Mouse (Mus musculus): ENCODE data around the gene Limch1. TPM values are rescaled to one million over a fixed set of nuclear protein-coding genes. Genes with fewer than 3 reads are reported as not detected.

Limch1 gene
- polyA plus RNA-seq, 1 experiment from 2014 or later = 35.1 TPM

DNA sequence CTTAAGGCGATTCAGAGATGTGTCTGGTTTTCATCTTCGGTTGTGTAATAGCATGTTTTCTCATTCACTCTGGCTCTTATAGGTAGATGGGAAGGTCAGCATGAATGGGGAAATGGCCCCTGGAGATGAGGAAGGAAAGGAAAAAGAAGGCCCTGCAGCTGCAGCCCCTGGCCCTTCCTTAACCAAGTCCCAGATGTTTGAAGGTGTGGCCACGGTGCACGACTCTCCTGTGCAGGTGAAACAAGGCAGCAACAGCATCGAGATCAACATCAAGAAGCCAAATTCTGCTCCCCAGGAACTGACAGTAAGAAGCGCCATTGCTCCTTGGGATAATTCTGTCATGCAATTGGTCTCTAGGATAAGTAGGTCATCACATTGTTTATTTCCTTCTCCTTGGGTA is 256.7 kb downstream of the Limch1 start:
- no peak overlapping the region for H3K4me3 ChIP-seq (replicated peaks)
- peaks cover 5% of the 10 kb centered on the region for H3K4me1 ChIP-seq
- no peak for ATAC-seq (replicated peaks; ENCODE audit: low FRiP score)
- WGBS = 88% methylated on average over 6 of the region's 6 CpGs
- no peak overlapping the region for H3K9ac ChIP-seq
- H3K27me3 ChIP-seq = 0 out of 2 replicates have a peak, but pooled peaks cover 3% of the 10 kb centered on the region
- H3K9me3 ChIP-seq (replicated peaks) = no peaks in the 10 kb centered on the region
- peaks cover 7% of the 10 kb centered on the region; the same call in 1 of the 2 replicates for H3K36me3 ChIP-seq
- no peak overlapping the region for H3K4me2 ChIP-seq
- no peak overlapping the region for H3K27ac ChIP-seq

DNA sequence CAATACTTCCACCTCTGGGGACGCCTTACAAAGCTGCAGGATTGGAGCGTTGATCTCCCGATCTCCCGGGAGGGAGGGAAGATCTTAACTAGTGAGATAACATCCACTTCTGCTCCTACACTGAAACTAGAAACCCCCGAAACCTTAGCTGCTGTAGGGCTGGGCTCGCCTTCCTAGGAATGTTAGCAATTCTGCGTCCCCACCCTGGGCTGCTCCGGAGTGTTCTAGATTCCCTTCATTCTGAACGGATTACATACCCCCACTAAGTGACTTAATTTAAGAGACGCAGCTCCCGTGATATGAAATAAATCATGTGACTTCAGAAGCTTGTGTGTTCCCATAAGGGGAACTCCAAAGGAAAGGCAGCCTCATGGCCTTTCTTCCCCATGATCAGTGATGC is 259.0 kb downstream of the Limch1 start:
- H3K27ac ChIP-seq = no peak overlapping the region
- H3K4me1 ChIP-seq = no peaks in the 10 kb centered on the region
- H3K36me3 ChIP-seq = peaks cover 11% of the 10 kb centered on the region; the same call in 1 of the 2 replicates
- ATAC-seq (replicated peaks; ENCODE audit: low FRiP score) = no peak
- no peak overlapping the region for H3K4me2 ChIP-seq
- no peak overlapping the region for H3K4me3 ChIP-seq (replicated peaks)
- H3K9me3 ChIP-seq (replicated peaks) = no peaks in the 10 kb centered on the region
- no peaks in the 10 kb centered on the region for H3K27me3 ChIP-seq
- H3K9ac ChIP-seq = no peak overlapping the region
- 51% methylated on average over 11 of the region's 11 CpGs for WGBS

DNA sequence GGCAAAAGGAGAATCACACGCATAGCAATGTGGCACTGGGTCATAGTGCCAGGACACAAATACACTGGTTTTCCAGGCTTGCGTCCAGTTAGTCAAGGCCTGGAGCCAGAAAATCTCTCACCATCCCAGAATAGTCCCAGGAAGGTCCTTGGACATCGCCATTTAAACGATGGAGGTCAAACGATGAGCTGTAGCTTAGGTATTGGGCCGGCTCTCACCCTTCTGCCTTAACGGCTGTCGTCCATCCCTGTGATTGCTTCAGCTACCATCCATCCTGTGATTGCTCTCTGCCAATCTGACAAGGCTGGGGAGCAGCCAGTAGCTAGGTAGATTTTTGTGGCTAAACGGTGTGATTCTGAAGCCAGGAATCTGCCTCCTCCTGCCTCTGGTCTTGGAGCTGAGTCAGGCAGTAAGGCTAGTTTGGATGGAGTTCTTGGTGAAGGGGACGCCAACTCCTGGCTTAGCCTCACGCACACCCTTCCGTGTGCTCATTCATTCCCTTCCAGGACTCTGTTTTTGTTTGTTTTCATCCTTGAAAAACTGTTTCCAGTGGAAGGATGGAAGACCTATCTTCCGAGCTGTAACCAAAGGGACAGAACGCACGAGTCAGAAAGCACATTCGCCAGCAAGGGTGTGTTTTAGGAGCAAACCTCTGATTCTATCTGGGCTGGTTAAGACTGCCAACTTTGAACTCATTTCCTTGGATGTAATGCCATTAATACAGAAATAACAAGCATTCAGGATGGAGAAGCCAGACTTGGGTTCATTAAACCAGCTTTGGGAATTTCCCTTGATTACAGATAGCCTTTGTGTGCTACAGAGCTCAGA is 265.6 kb downstream of the Limch1 start:
- no peak overlapping the region for H3K27ac ChIP-seq
- peaks cover 4% of the 10 kb centered on the region; the same call in 1 of the 2 replicates for H3K4me1 ChIP-seq
- no peaks in the 10 kb centered on the region for H3K9me3 ChIP-seq (replicated peaks)
- H3K27me3 ChIP-seq = no peaks in the 10 kb centered on the region
- WGBS = 83% methylated on average over 16 of the region's 16 CpGs
- peaks cover 4% of the 10 kb centered on the region; the same call in 1 of the 2 replicates for H3K36me3 ChIP-seq
- H3K4me2 ChIP-seq = no peak overlapping the region
- H3K9ac ChIP-seq = no peak overlapping the region
- H3K4me3 ChIP-seq (replicated peaks) = no peak overlapping the region
- no peak for ATAC-seq (replicated peaks; ENCODE audit: low FRiP score)

DNA sequence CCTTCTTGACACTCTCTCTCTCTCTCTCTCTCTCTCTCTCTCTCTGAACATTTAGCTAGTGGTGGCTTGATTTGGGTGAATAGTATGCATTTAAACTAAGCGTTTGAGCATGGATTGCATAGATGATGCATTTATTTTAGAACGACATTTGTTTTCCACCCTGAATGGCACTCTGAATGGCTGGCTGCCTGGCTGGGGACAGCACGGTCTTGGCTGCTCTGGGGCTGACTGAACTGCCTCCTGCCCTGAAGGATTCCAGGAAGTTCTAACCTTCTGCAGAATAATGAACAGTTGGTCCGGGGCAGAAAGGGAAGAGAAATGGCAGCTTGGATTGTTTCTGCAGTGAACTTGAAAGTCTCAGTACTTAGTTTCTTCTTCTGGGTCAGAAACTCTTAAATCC is 266.4 kb downstream of the Limch1 start:
- H3K9me3 ChIP-seq (replicated peaks) = no peaks in the 10 kb centered on the region
- WGBS = 86% methylated on average over 4 of the region's 4 CpGs

DNA sequence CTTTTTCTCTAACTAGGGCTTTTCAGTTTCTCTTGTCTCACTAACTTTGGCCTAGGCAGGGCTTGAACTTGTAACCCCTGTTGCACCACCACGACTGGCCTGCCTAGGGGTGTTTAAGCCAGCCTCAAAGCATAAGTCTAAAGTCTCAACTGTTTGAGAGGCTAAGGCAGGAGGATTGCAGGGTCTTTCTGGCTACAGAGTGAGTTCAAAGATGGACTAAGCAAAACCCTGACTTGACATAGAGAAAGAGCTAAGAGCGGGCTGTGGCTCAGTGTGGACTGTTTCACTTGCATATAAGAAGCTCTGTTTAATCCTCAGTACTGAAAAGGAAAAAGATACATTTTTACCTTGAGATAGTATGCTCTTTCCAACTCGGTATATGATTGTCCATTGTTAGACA is 268.3 kb downstream of the Limch1 start:
- Histone ChIP-seq H3K27ac (no peak overlapping the region), H3K9ac (no peak overlapping the region), H3K9me3 (replicated peaks) (no peaks in the 10 kb centered on the region), H3K4me3 (replicated peaks) (no peak overlapping the region), H3K36me3 (no peaks in the 10 kb centered on the region; the same call in 1 of the 2 replicates), H3K27me3 (no peaks in the 10 kb centered on the region), H3K4me1 (peaks cover 6% of the 10 kb centered on the region; the same call in 1 of the 2 replicates), H3K4me2 (no peak overlapping the region)
- 86% methylated on average over 3 of the region's 3 CpGs for WGBS
- ATAC-seq (replicated peaks; ENCODE audit: low FRiP score) = no peak

More for the DNA sequence above, 266.4 kb downstream of the Limch1 start:
- Histone ChIP-seq H3K4me3 (replicated peaks) (no peak overlapping the region), H3K27ac (no peak overlapping the region), H3K4me2 (no peak overlapping the region), H3K36me3 (peaks cover 4% of the 10 kb centered on the region; the same call in 1 of the 2 replicates), H3K9ac (no peak overlapping the region), H3K4me1 (peaks cover 6% of the 10 kb centered on the region; the same call in 1 of the 2 replicates), H3K27me3 (no peaks in the 10 kb centered on the region)
- no peak for ATAC-seq (replicated peaks; ENCODE audit: low FRiP score)

DNA sequence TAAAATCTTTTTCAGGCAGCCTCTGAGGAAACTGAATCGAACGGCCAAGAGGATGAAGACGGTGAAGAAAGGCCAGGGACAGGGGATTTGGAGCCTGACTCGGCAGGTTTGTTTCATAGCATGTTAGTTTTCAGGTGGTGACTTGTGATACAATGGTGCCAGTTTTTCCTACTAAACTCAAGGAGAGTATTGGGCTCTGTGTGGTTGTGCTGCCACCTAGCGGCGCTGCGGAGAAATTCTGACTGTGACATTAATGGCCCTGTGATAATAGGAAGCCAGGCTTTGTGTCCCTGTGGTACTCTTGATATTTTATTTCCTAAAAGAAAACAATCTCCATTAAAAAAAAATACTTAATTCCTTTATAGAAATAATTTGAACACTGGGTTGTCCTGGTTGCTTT is 270.8 kb downstream of the Limch1 start:
- ATAC-seq (replicated peaks; ENCODE audit: low FRiP score) = no peak
- H3K27ac ChIP-seq = no peak overlapping the region
- no peaks in the 10 kb centered on the region for H3K9me3 ChIP-seq (replicated peaks)
- no peak overlapping the region for H3K9ac ChIP-seq
- peaks cover 6% of the 10 kb centered on the region; the same call in 1 of the 2 replicates for H3K4me1 ChIP-seq
- H3K27me3 ChIP-seq = no peaks in the 10 kb centered on the region
- H3K36me3 ChIP-seq = no peaks in the 10 kb centered on the region; the same call in 1 of the 2 replicates
- no peak overlapping the region for H3K4me3 ChIP-seq (replicated peaks)
- 0 out of 2 replicates have a peak overlapping the region, but pooled peaks have one; percentile 12 for H3K4me2 ChIP-seq
- WGBS = 14% methylated on average over 7 of the region's 7 CpGs

DNA sequence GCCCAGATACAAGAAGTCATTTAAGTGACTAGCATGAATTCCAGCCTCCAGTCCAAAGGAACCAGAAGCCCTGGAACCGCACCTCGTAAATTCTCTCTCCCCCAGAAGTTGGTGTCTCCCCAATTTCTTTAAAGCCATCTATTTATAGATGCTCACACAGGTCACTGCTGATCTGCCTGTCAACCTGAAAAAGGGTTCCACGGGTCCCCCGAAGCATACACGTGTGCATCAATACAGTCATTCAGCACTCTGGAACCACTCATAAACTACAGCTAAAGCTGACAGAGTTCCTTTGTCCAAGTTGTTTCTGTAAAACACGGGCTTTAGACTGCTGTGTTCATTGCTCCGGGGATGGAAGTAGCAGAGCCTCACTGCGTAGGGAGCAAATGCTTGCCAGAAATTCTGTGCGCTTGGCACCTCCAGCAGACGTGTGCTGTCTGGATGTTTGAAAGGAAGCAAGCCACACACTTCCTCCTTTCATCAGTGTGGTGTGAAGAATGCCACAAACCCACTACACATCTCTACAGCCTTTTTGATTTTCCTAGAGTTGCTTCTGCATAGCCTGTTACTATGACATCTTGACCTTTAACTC is 278.9 kb downstream of the Limch1 start:
- H3K4me1 ChIP-seq = no peaks in the 10 kb centered on the region
- 77% methylated on average over 10 of the region's 10 CpGs for WGBS
- no peaks in the 10 kb centered on the region for H3K9me3 ChIP-seq (replicated peaks)
- H3K27me3 ChIP-seq = no peaks in the 10 kb centered on the region
- peaks cover 4% of the 10 kb centered on the region; the same call in 1 of the 2 replicates for H3K36me3 ChIP-seq
- ATAC-seq (replicated peaks; ENCODE audit: low FRiP score) = no peak
- no peak overlapping the region for H3K4me2 ChIP-seq
- no peak overlapping the region for H3K9ac ChIP-seq
- H3K27ac ChIP-seq = no peak overlapping the region
- no peak overlapping the region for H3K4me3 ChIP-seq (replicated peaks)

DNA sequence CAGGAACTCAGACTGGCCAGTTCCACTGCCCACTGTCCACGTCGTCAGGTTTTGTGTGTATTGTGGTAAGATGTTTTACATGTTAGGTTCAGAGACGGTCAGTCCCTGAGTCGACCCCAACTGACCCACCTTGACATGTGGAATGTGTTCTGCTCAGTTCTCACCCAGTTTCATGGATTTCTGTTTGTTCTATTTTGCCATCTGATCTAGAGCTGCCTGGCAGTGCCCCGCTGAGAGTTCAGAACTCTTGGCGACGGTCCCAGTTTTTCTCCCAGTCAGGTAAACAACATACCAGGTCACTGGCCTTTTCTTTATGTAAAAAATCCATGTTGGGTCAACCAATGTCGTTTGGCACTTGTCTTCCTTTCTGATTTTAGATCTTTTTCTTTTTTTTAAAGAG is 279.5 kb downstream of the Limch1 start:
- Histone ChIP-seq H3K9ac (no peak overlapping the region), H3K27me3 (no peaks in the 10 kb centered on the region), H3K4me2 (no peak overlapping the region), H3K27ac (no peak overlapping the region), H3K4me3 (replicated peaks) (no peak overlapping the region), H3K4me1 (no peaks in the 10 kb centered on the region), H3K9me3 (replicated peaks) (no peaks in the 10 kb centered on the region), H3K36me3 (peaks cover 6% of the 10 kb centered on the region; the same call in 1 of the 2 replicates)
- WGBS = 82% methylated on average over 8 of the region's 8 CpGs
- ATAC-seq (replicated peaks; ENCODE audit: low FRiP score) = no peak

DNA sequence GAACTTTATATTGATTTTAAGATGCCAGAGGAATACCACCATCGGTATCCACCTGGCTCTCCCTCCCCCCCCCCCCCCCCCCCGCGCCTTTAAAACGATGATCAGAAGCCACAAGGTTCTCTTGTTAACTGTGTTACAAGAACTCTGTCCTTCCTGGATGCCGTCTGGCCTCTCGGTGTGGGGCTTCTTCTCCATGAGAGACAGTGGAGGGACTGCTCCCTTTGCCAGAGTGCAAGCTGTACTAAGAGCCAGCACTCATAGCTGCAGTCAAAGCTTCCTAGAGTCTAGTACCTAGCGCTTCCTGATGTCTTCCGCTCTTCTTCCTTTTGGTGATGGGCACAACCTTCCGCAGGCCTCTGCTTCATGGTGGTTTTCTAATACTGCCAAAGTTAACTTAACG is 280.0 kb downstream of the Limch1 start:
- H3K9me3 ChIP-seq (replicated peaks) = no peaks in the 10 kb centered on the region
- H3K27ac ChIP-seq = no peak overlapping the region
- 84% methylated on average over 8 of the region's 10 CpGs for WGBS
- no peaks in the 10 kb centered on the region for H3K4me1 ChIP-seq
- no peaks in the 10 kb centered on the region for H3K27me3 ChIP-seq
- peaks cover 11% of the 10 kb centered on the region; the same call in 1 of the 2 replicates for H3K36me3 ChIP-seq
- no peak overlapping the region for H3K4me3 ChIP-seq (replicated peaks)
- no peak overlapping the region for H3K4me2 ChIP-seq
- no peak for ATAC-seq (replicated peaks; ENCODE audit: low FRiP score)
- H3K9ac ChIP-seq = no peak overlapping the region

DNA sequence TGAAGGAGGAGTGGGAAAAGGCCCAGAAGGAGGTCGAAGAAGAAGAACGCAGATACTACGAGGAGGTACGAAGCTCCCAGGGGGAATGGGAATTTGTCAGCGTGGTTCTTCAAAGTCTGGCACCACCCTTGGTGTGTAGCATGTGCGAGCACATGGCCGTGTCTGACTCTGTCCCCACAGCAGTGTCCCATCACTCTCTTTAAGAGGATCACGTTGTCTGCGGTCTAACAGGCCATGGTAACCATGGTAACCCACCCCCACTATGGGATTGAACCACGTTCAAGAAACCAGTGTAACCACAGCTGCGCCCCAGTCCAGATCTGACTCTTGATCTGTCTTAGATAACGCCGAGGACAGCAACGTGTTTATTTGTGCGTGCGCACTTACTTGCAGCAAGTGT is 283.2 kb downstream of the Limch1 start:
- H3K27me3 ChIP-seq = no peaks in the 10 kb centered on the region
- ATAC-seq (replicated peaks; ENCODE audit: low FRiP score) = no peak
- 81% methylated on average over 16 of the region's 16 CpGs for WGBS

DNA sequence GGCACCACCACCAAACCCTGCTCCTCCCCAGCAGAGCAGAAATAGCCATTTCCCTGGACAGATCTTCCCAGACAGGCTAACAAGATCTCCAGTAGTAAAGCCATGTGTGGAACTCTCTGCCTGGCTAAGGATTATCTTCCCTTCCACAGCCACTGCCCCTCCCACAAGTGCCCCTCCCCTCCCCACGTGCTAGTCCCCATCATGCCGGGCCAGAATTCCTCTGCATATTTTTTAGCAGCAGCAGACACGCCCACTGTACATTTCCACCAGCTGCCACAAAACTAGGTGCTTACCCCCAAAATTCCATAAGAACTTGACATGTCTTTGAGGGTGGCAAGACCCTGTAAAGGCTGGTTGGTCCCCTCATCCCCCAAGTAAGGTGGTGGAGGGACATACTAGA is 284.3 kb downstream of the Limch1 start:
- WGBS = 72% methylated on average over 3 of the region's 3 CpGs
- Histone ChIP-seq H3K4me3 (replicated peaks) (no peak overlapping the region), H3K27ac (no peak overlapping the region), H3K9me3 (replicated peaks) (no peaks in the 10 kb centered on the region), H3K4me2 (no peak overlapping the region), H3K27me3 (no peaks in the 10 kb centered on the region), H3K9ac (no peak overlapping the region), H3K4me1 (no peaks in the 10 kb centered on the region), H3K36me3 (peaks cover 23% of the 10 kb centered on the region)
- no peak for ATAC-seq (replicated peaks; ENCODE audit: low FRiP score)

More for the DNA sequence above, 283.2 kb downstream of the Limch1 start:
- Histone ChIP-seq H3K27ac (no peak overlapping the region), H3K36me3 (peaks cover 14% of the 10 kb centered on the region), H3K4me1 (no peaks in the 10 kb centered on the region), H3K9me3 (replicated peaks) (no peaks in the 10 kb centered on the region), H3K9ac (no peak overlapping the region), H3K4me3 (replicated peaks) (no peak overlapping the region), H3K4me2 (no peak overlapping the region)

DNA sequence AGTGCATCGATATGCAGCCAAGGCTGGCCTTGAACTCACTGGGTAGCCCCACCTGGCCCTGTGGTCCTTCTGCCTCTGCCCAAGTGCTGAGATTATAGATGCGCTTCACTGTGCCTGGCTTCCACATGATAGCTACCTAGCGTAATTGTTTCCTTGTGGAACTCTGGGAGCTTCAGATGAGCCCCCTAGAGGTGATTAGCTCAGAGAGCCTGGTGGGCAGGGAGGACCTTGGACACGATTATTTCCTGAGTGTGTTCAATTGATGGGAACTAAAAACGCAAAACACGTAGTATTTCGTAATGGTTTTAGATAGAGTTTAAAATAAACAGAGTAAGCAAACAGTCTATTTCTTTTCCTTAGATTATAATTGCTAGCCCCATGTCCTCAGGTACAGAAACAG is 287.0 kb downstream of the Limch1 start:
- no peak for ATAC-seq (replicated peaks; ENCODE audit: low FRiP score)
- Histone ChIP-seq H3K4me1 (no peaks in the 10 kb centered on the region), H3K4me3 (replicated peaks) (no peak overlapping the region), H3K4me2 (no peak overlapping the region), H3K27me3 (no peaks in the 10 kb centered on the region), H3K27ac (no peak overlapping the region), H3K9ac (no peak overlapping the region), H3K9me3 (replicated peaks) (no peaks in the 10 kb centered on the region), H3K36me3 (peaks cover 35% of the 10 kb centered on the region)
- WGBS = 88% methylated on average over 7 of the region's 7 CpGs
